Mouse (Mus musculus): ENCODE measurements around the gene Gimap1. TPM values are rescaled to one million over a fixed set of nuclear protein-coding genes. Genes with fewer than 3 reads are reported as not detected.

Gene Gimap1
- total and polyA plus RNA-seq, 2 experiments from 2014 or later = 2.8 to 4.5 TPM

GRCm38 (mm10) chr6:48745490-48745889 lies 6.6 kb downstream of the Gimap1 start:
- no peaks in the 10 kb centered on the region for H3K27me3 ChIP-seq (ENCODE audit: insufficient read depth, low read length)
- DNase-seq (ENCODE audit: low spot score) = no peak
- H3K9me3 ChIP-seq (ENCODE audit: low read length) = no peaks in the 10 kb centered on the region
- ATAC-seq = no peak
- H3K27ac ChIP-seq = no peak overlapping the region
- no peak for TF ChIP-seq CTCF (IDR thresholded peaks at IDR 0.05; ENCODE audit: low read depth)
- no peaks in the 10 kb centered on the region for H3K36me3 ChIP-seq (ENCODE audit: insufficient read depth, low read length)
- H3K4me2 ChIP-seq (ENCODE audit: low read depth, low read length) = no peak overlapping the region
- H3K4me3 ChIP-seq (ENCODE audit: low read length) = no peak overlapping the region
- peaks cover 5% of the 10 kb centered on the region; the same call in 1 of the 2 replicates for H3K4me1 ChIP-seq (ENCODE audit: insufficient read depth, low read length)
- WGBS = 68% methylated on average over 2 of the region's 2 CpGs
- H3K9ac ChIP-seq (replicated peaks; ENCODE audit: low read length) = no peak overlapping the region

DNA sequence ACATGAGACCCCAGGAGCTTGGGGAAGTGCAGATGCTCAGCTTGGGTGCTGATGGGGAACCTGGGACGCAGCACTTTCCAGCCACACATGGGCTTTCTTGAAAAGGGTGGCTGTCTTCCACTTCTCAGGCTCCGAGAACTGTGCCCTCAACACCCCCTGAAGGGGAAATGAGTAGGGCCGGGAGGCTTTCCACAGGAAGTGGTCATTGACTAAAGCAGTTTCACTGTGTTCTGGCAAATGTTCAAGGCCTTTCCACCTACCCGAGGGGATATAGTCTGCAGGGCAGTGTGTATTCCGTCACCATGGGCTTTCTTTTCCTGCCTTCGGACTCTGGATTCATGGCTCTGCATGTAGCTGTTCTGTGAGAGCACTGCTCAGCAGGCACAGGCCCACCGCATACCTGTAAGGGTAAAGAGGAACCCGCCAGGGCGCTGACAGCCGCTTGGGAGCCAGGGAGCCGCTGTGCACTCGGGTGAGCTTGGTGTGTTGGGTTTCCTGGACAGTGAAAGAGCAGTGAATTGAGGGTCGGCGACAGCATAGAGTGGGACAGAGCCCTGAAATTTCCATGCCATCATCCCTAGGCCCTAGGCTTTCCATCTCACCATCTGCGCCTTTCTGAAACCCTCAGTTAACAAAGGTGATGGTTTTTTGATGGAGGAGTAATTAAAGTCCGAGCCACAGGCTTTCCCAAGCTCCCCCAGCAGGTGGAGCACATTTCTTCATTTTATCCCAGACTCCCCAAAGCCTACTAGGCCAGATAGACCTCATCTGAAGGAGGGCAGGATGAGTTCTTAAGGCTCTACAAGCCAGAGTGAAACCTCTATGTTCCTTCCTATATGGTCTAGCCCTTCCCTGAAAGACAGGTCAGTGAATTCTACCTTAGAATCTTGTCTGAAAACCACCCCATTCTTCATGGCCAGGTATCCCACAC lies 7.4 kb downstream of the Gimap1 start, which contains the start of gene Gimap5:
Gimap5 (plus strand) TSS at position 239 of the 931 bp plus-strand sequence.
- H3K4me2 ChIP-seq (ENCODE audit: low read depth, low read length) = peak within 1 kb of the TSS; percentile 25; the same call in 1 of the 2 replicates
- H3K4me3 ChIP-seq (ENCODE audit: low read length) = no peak within 1 kb of the TSS
- H3K9ac ChIP-seq (replicated peaks; ENCODE audit: low read length) = no peak within 1 kb of the TSS
- ATAC-seq = no peak
- DNase-seq (ENCODE audit: low spot score) = peak; percentile 59
- H3K4me1 ChIP-seq (ENCODE audit: insufficient read depth, low read length) = peaks cover 5% of the 10 kb centered on the region; the same call in 1 of the 2 replicates
- H3K36me3 ChIP-seq (ENCODE audit: insufficient read depth, low read length) = no peaks in the 10 kb centered on the region
- WGBS = 39% methylated on average over 16 of the region's 16 CpGs
- H3K9me3 ChIP-seq (ENCODE audit: low read length) = no peaks in the 10 kb centered on the region
- peak; percentile 69 for TF ChIP-seq CTCF (IDR thresholded peaks at IDR 0.05; ENCODE audit: low read depth)
- H3K27ac ChIP-seq = 0 out of 2 replicates have a peak within 1 kb of the TSS, but pooled peaks have one; percentile 16
- H3K27me3 ChIP-seq (ENCODE audit: insufficient read depth, low read length) = no peaks in the 10 kb centered on the region

DNA sequence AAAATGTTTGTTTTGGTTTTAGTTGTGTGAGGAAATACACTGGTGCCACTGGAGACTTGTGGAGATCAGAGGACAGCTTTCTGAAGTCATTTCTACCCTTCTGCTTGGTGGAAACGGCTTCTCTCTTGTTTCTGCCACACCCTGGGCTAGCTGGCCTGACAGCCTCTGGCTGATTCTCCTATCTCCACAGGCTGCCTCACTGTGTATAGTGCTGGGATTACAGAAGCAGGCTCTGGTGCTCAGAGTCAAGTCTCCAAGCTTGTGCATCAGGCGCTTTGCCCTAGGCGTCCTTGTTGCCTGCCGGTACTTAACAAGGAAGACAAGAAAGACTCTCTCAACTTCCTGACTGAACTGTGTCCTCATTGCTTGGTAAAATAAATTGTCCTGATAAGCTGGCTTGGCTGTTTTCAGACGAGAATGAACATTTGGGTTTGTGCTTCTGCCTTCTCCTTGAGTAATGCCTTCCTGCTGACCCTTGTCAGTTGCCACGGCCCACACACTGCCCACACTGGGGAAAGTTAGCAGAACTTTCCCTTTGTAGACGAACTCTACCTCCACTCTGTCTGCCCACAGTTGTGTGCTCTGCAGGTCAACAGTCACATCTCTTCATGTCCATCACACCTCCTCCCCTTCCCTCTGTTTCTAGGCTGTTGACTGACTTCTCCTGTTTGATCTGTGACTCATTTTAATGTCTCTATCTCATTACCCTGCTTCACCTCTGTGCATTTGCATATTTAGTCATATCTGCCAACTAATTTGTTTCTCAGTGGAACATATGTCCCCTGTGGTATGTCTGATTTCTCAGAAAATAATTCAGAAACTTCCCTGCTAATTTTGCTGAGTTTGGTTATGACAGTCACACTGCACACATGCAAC lies 8.5 kb downstream of the Gimap1 start:
- no peak overlapping the region for H3K4me3 ChIP-seq (ENCODE audit: low read length)
- TF ChIP-seq CTCF (IDR thresholded peaks at IDR 0.05; ENCODE audit: low read depth) = no peak
- no peaks in the 10 kb centered on the region for H3K9me3 ChIP-seq (ENCODE audit: low read length)
- ATAC-seq = no peak
- H3K4me1 ChIP-seq (ENCODE audit: insufficient read depth, low read length) = peaks cover under 1% of the 10 kb centered on the region; the same call in 1 of the 2 replicates
- H3K36me3 ChIP-seq (ENCODE audit: insufficient read depth, low read length) = no peaks in the 10 kb centered on the region
- no peak overlapping the region for H3K9ac ChIP-seq (replicated peaks; ENCODE audit: low read length)
- H3K4me2 ChIP-seq (ENCODE audit: low read depth, low read length) = no peak overlapping the region
- WGBS = 73% methylated on average over 7 of the region's 7 CpGs
- no peak for DNase-seq (ENCODE audit: low spot score)
- H3K27ac ChIP-seq = no peak overlapping the region
- H3K27me3 ChIP-seq (ENCODE audit: insufficient read depth, low read length) = no peaks in the 10 kb centered on the region

GRCm38 (mm10) chr6:48763567-48764270 lies 24.9 kb downstream of the Gimap1 start:
- Histone ChIP-seq H3K27me3 (ENCODE audit: insufficient read depth, low read length) (no peaks in the 10 kb centered on the region), H3K27ac (no peak overlapping the region), H3K9me3 (ENCODE audit: low read length) (no peaks in the 10 kb centered on the region), H3K4me1 (ENCODE audit: insufficient read depth, low read length) (no peaks in the 10 kb centered on the region), H3K4me2 (ENCODE audit: low read depth, low read length) (no peak overlapping the region), H3K9ac (replicated peaks; ENCODE audit: low read length) (no peak overlapping the region), H3K36me3 (ENCODE audit: insufficient read depth, low read length) (no peaks in the 10 kb centered on the region), H3K4me3 (ENCODE audit: low read length) (no peak overlapping the region)
- TF ChIP-seq CTCF (IDR thresholded peaks at IDR 0.05; ENCODE audit: low read depth) = no peak
- no peak for ATAC-seq
- no peak for DNase-seq (ENCODE audit: low spot score)
- 68% methylated on average over 7 of the region's 7 CpGs for WGBS

- no peak overlapping the region for H3K27ac ChIP-seq
- no peak for ATAC-seq
- H3K4me2 ChIP-seq (ENCODE audit: low read depth, low read length) = no peak overlapping the region
- H3K9ac ChIP-seq (replicated peaks; ENCODE audit: low read length) = no peak overlapping the region
- no peaks in the 10 kb centered on the region for H3K27me3 ChIP-seq (ENCODE audit: insufficient read depth, low read length)
- no peaks in the 10 kb centered on the region for H3K4me1 ChIP-seq (ENCODE audit: insufficient read depth, low read length)
- H3K36me3 ChIP-seq (ENCODE audit: insufficient read depth, low read length) = no peaks in the 10 kb centered on the region
- TF ChIP-seq CTCF (IDR thresholded peaks at IDR 0.05; ENCODE audit: low read depth) = no peak
- no peak for DNase-seq (ENCODE audit: low spot score)
- WGBS = 96% methylated on average over 10 of the region's 10 CpGs
- H3K4me3 ChIP-seq (ENCODE audit: low read length) = no peak overlapping the region
- H3K9me3 ChIP-seq (ENCODE audit: low read length) = no peaks in the 10 kb centered on the region
Measured at GRCm38 (mm10) chr6:48764496-48764895, 25.6 kb downstream of the Gimap1 start.
